Mouse (Mus musculus) WW6 (cell line): ENCODE data around the gene Krt33b.

ENCODE experiments used
- DNase-seq: peaks from one replicate; pipeline ENCODE4 v3.0.0-alpha.2; 2013; ENCODE audit warnings: low read depth, low spot score

The Krt33b gene

GRCm38 (mm10) chr11:99993620-99994383 is 35.9 kb downstream of the Krt33b start, which contains the start of gene Krtap17-1:
Gene Krtap17-1, minus strand, starts transcription at chr11:99993994.
- DNase-seq: no peak

- no peak for DNase-seq
These were observed 39.1 kb downstream of the Krt33b start for GRCm38 (mm10) chr11:99990571-99990970.

- DNase-seq: no peak
These were observed 39.7 kb downstream of the Krt33b start for GRCm38 (mm10) chr11:99989881-99990405.

DNA sequence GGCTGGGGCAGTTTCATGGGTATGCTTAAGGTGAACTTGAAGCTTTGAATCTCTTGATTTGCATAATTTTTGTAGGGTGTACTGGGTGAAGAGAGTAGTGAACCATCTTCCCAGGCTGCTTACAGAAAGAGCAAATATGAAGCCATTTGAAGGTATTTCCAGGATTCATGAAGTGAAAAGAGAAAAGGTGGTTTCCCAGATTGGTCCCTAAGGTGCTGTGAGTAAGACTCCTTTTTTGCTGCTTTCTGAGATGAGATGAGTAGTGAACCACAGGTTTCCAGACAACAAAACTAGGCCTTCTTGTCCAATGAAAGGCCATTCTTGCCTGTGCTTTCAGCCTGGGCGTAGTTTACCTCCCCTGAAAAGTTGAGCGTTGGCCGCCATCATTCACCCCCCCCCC is 41.1 kb downstream of the Krt33b start:
- no peak for DNase-seq

- DNase-seq: no peak
These were observed 43.5 kb downstream of the Krt33b start, which contains the start of gene Krtap16-1 for GRCm38 (mm10) chr11:99986180-99986647. Gene Krtap16-1, minus strand, starts transcription at chr11:99986597.

- DNase-seq: no peak
These were observed 44.2 kb downstream of the Krt33b start for GRCm38 (mm10) chr11:99985291-99986092.

DNA sequence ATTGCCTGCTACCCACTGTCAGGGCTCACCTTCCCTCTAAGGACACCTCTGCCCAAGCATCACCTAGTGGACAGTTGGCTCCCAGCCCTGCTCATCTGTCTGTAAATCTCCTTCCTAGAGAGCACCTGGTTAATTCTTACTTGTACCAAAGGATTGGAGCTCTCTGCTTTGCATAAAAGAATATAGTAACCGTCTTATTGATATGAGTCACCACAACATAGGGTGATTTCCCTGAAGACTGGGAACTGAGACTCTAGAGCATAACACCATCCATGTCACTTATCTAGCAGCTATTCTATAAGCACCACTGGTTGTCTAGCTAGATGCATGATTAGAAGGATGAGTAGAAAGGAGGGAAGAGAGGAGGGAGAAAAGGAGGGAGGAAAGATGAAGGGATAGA is 46.2 kb downstream of the Krt33b start:
- DNase-seq: no peak

DNA sequence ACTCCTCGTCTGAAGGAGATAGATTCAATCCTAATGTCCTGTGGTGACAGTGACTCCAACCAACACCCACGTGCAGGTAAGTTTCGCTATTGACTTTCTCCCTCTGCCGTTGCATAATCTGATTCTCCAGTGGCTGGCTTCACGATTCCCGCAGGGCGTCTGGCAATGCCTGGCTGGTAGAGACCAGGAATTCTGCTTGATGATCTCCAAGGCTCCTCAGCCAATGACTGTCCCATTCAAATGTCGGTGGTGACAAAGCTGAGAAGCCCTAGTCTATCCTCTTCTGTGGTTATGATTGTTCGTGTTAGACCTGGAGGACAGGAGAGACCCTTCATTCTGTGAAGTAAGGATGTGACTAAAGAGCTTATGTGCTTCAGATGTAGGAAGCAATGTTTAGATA is 46.9 kb downstream of the Krt33b start:
- no peak for DNase-seq

DNA sequence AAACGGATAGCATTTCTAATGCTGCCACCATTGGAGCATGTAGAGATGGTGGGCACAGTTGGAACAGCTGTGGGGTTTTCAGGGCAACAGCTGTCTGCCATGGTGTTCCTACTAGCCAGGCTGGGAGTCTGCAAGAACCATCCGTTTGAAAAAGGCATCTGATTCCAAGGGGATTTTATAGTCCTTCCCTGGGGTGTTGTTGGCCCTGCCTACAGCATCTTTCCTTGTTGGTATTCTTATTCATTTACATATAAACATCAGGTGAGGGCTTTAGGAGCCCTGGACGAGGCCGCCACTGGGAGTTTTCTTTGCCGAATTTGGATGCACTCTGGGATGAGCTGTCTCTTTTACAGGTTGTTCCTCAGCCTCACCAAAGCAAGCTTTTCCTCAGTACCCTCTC is 50.7 kb downstream of the Krt33b start, which contains the start of gene Krtap29-1:
Krtap29-1 (minus strand) TSS at position 101 of the 400 bp plus-strand sequence.
- no peak for DNase-seq
